Mouse (Mus musculus): Measurements from ENCODE around the gene Kcnk15. TPM values are rescaled to one million over a fixed set of nuclear protein-coding genes. Genes with fewer than 3 reads are reported as not detected.

Gene Kcnk15
- polyA plus RNA-seq, 1 experiment from 2014 or later: not detected

- Histone ChIP-seq H3K9ac (no peak overlapping the region), H3K27ac (no peak overlapping the region), H3K4me2 (no peak overlapping the region), H3K9me3 (replicated peaks) (no peaks in the 10 kb centered on the region), H3K4me3 (no peak overlapping the region), H3K36me3 (ENCODE audit: poor library complexity, severe bottlenecking) (no peaks in the 10 kb centered on the region), H3K27me3 (peaks cover 32% of the 10 kb centered on the region), H3K4me1 (no peaks in the 10 kb centered on the region)
- WGBS: 28% methylated on average over 9 of the region's 9 CpGs
- ATAC-seq: peak; percentile 67; the same call in 1 of the 2 replicates
Observed at GRCm38 (mm10) chr2:163838043-163838442, 15.4 kb upstream of the Kcnk15 start.

- peak; percentile 55; the same call in 1 of the 2 replicates for ATAC-seq
- WGBS: 19% methylated on average over 6 of the region's 6 CpGs
- peaks cover 32% of the 10 kb centered on the region for H3K27me3 ChIP-seq
- H3K4me2 ChIP-seq: no peak overlapping the region
- no peaks in the 10 kb centered on the region for H3K36me3 ChIP-seq (ENCODE audit: poor library complexity, severe bottlenecking)
- no peaks in the 10 kb centered on the region for H3K9me3 ChIP-seq (replicated peaks)
- no peaks in the 10 kb centered on the region for H3K4me1 ChIP-seq
- no peak overlapping the region; the same call in 1 of the 2 replicates for H3K27ac ChIP-seq
- H3K9ac ChIP-seq: no peak overlapping the region
- no peak overlapping the region for H3K4me3 ChIP-seq
Observed at GRCm38 (mm10) chr2:163839519-163839918, 13.9 kb upstream of the Kcnk15 start.

DNA sequence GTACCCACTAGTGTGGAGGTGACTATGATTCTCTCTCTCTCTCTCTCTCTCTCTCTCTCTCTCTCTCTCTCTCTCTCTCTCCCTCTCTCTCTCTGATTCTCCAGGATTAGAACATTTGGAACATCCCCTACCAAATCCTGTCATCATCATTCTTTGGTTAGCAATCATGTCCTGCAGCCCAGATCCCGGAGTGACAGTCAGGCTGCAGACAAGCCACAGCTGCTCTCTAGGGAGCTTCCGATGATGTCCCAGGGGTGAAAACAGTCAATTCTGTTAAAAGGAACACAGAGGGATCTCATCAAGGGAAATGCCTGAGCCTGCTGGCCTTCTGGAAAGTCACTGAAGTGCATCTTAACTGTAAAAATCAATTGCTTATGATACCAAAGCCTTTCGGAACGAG is 11.4 kb upstream of the Kcnk15 start:
- Histone ChIP-seq H3K9ac (no peak overlapping the region), H3K27me3 (peaks cover 29% of the 10 kb centered on the region), H3K4me1 (no peaks in the 10 kb centered on the region), H3K4me2 (no peak overlapping the region), H3K27ac (no peak overlapping the region), H3K36me3 (ENCODE audit: poor library complexity, severe bottlenecking) (no peaks in the 10 kb centered on the region), H3K9me3 (replicated peaks) (no peaks in the 10 kb centered on the region), H3K4me3 (no peak overlapping the region)
- ATAC-seq: no peak
- WGBS: 86% methylated on average over 4 of the region's 4 CpGs

GRCm38 (mm10) chr2:163857233-163857632 is 3.8 kb downstream of the Kcnk15 start:
- WGBS: 80% methylated on average over 6 of the region's 6 CpGs
- H3K4me1 ChIP-seq: no peaks in the 10 kb centered on the region; the same call in 1 of the 2 replicates
- H3K4me2 ChIP-seq: no peak overlapping the region
- no peak overlapping the region for H3K9ac ChIP-seq
- no peak overlapping the region for H3K27ac ChIP-seq
- H3K27me3 ChIP-seq: peaks cover 64% of the 10 kb centered on the region
- no peak for ATAC-seq
- H3K9me3 ChIP-seq (replicated peaks): no peaks in the 10 kb centered on the region
- H3K4me3 ChIP-seq: no peak overlapping the region
- no peaks in the 10 kb centered on the region for H3K36me3 ChIP-seq (ENCODE audit: poor library complexity, severe bottlenecking)

DNA sequence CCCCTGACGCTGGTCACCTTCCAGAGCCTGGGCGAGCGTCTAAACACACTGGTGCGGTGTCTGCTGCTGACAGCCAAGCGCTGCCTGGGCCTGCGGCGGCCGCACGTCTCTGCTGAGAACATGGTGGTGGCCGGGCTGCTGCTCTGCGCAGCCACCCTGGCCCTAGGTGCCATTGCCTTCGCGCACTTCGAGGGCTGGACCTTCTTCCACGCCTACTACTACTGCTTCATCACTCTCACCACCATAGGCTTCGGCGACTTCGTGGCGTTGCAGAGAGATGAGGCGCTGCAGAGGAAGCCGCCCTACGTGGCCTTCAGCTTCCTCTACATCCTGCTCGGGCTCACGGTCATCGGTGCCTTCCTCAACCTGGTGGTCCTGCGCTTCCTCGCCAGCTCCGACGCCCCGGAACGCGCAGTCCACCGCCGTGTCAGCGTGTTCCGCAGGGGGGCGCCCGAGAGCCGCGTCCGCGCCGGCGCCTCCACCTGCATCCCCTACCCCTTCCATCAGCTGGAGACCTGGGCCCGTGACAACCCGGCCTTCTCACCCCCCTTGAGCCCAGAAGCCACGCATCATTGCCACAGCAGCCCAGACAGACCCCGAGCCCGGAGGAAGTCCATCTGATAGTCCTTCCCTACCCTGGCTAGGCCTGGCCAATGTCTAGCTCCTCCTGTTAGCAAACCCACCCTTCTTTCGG is 5.0 kb downstream of the Kcnk15 start:
- H3K36me3 ChIP-seq (ENCODE audit: poor library complexity, severe bottlenecking): no peaks in the 10 kb centered on the region
- peak overlapping the region; percentile 15; the same call in 1 of the 2 replicates for H3K4me3 ChIP-seq
- 14% methylated on average over 50 of the region's 50 CpGs for WGBS
- peak; percentile 78 for ATAC-seq
- H3K4me2 ChIP-seq: peak overlapping the region; percentile 47
- peak overlapping the region; percentile 21 for H3K9ac ChIP-seq
- no peak overlapping the region for H3K27ac ChIP-seq
- peaks cover 58% of the 10 kb centered on the region for H3K27me3 ChIP-seq
- H3K4me1 ChIP-seq: no peaks in the 10 kb centered on the region; the same call in 1 of the 2 replicates
- H3K9me3 ChIP-seq (replicated peaks): no peaks in the 10 kb centered on the region

GRCm38 (mm10) chr2:163865311-163865710 is 11.9 kb downstream of the Kcnk15 start:
- Histone ChIP-seq H3K36me3 (ENCODE audit: poor library complexity, severe bottlenecking) (no peaks in the 10 kb centered on the region), H3K9ac (no peak overlapping the region), H3K4me1 (peaks cover 8% of the 10 kb centered on the region), H3K27me3 (0 out of 2 replicates have a peak, but pooled peaks cover 16% of the 10 kb centered on the region), H3K27ac (no peak overlapping the region), H3K9me3 (replicated peaks) (no peaks in the 10 kb centered on the region), H3K4me2 (no peak overlapping the region), H3K4me3 (no peak overlapping the region)
- 93% methylated on average over 5 of the region's 5 CpGs for WGBS
- ATAC-seq: no peak

DNA sequence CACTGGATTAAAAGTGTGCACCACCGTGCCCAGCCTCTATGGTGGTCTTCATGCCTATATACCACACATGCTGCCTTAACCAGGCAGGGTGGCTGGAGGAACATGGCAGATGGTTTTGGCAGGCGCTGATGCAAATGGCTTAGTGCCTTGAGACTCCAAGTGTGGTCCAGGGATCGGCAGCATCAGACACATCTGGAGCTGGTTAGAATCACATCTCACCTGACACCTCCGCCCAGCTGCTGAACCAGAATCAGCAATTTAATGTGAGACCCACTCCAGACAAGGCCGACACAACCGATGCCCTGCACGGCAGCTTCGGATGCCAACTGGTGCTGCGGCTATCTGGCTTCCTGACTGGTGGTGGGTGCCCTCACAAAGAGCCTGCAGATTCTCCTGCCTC is 12.6 kb downstream of the Kcnk15 start:
- H3K9ac ChIP-seq: no peak overlapping the region
- H3K9me3 ChIP-seq (replicated peaks): no peaks in the 10 kb centered on the region
- no peak for ATAC-seq
- peaks cover 12% of the 10 kb centered on the region for H3K4me1 ChIP-seq
- H3K27me3 ChIP-seq: 0 out of 2 replicates have a peak, but pooled peaks cover 17% of the 10 kb centered on the region
- H3K27ac ChIP-seq: no peak overlapping the region
- H3K4me2 ChIP-seq: no peak overlapping the region
- H3K4me3 ChIP-seq: no peak overlapping the region
- H3K36me3 ChIP-seq (ENCODE audit: poor library complexity, severe bottlenecking): no peaks in the 10 kb centered on the region
- 90% methylated on average over 9 of the region's 9 CpGs for WGBS

DNA sequence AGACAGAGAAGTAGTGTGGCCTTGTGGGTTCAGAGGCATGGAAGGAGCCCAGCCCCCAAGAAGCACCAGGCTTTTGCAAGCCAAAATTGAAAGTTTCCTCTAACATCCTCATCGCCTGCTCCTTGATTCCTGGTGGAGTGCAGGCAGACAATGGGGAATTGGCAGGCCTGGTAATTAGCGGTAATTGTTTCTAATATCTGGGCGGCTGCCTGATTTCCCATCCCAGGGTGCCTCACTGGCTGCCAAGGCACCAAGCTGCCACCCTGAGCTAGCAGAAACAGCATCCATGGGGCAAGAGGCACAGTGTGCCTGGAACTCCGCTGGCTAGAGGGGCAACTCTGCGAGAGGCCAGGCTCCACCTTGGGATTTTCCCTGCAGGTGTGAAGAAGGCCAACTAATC is 16.3 kb downstream of the Kcnk15 start:
- Histone ChIP-seq H3K9ac (no peak overlapping the region), H3K27ac (no peak overlapping the region)

DNA sequence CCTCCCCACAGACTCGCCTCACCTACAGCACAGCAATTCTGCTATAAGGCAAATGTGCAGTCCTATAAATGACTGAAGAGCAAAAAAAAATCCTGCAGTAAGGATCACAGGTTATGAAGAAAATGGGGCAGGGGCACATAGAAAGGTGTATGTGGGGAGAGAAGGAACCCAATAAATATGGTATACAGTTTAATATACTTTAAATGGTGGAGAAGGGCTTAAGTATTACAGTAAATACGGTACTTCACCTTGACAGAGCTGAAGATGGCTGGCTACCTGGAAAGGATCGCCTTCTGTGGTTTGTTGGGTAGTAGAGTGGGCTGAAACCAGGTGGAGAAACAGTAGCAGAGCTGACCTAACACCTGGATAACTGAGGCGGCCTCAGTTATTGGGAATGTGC is 17.8 kb downstream of the Kcnk15 start:
- Histone ChIP-seq H3K4me3 (no peak overlapping the region), H3K27ac (no peak overlapping the region), H3K9me3 (replicated peaks) (no peaks in the 10 kb centered on the region), H3K27me3 (peaks cover 28% of the 10 kb centered on the region), H3K4me2 (no peak overlapping the region), H3K4me1 (peaks cover 31% of the 10 kb centered on the region), H3K9ac (no peak overlapping the region), H3K36me3 (ENCODE audit: poor library complexity, severe bottlenecking) (no peaks in the 10 kb centered on the region)
- 73% methylated on average over 4 of the region's 4 CpGs for WGBS
- no peak for ATAC-seq

More for the DNA sequence above, 16.3 kb downstream of the Kcnk15 start:
- H3K27me3 ChIP-seq: peaks cover 31% of the 10 kb centered on the region
- no peak overlapping the region for H3K4me2 ChIP-seq
- peaks cover 16% of the 10 kb centered on the region for H3K4me1 ChIP-seq
- H3K4me3 ChIP-seq: no peak overlapping the region
- 0 out of 2 replicates have a peak, but pooled peaks have one; percentile 27 for ATAC-seq
- H3K9me3 ChIP-seq (replicated peaks): no peaks in the 10 kb centered on the region
- no peaks in the 10 kb centered on the region for H3K36me3 ChIP-seq (ENCODE audit: poor library complexity, severe bottlenecking)
- 47% methylated on average over 5 of the region's 5 CpGs for WGBS

DNA sequence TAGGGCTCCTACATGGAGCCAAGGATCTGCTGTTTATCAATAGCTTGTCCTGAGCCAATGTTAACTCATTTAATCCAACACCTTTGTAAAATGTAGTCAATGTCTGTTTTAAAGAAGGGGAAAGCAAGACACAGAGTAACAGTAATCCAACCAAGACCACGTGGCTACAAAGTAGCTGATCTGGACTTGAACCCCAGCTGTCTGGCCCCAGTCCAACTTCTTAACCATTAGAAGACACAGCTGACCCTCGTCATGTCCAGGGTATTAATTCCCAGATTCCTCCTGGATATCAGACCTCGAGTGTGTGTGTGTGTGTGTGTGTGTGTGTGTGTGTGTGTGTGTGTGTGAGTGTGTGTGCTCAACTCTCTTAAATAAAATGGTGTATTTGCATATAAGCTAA is 18.5 kb downstream of the Kcnk15 start:
- no peaks in the 10 kb centered on the region for H3K9me3 ChIP-seq (replicated peaks)
- H3K27ac ChIP-seq: no peak overlapping the region
- no peak overlapping the region for H3K4me2 ChIP-seq
- H3K4me1 ChIP-seq: peaks cover 35% of the 10 kb centered on the region
- WGBS: 56% methylated on average over 3 of the region's 3 CpGs
- H3K9ac ChIP-seq: no peak overlapping the region
- H3K4me3 ChIP-seq: no peak overlapping the region
- no peak for ATAC-seq
- peaks cover 28% of the 10 kb centered on the region for H3K27me3 ChIP-seq
- no peaks in the 10 kb centered on the region for H3K36me3 ChIP-seq (ENCODE audit: poor library complexity, severe bottlenecking)

- no peaks in the 10 kb centered on the region for H3K9me3 ChIP-seq (replicated peaks)
- 24% methylated on average over 5 of the region's 5 CpGs for WGBS
- peaks cover 35% of the 10 kb centered on the region for H3K4me1 ChIP-seq
- H3K36me3 ChIP-seq (ENCODE audit: poor library complexity, severe bottlenecking): no peaks in the 10 kb centered on the region
- H3K27me3 ChIP-seq: peaks cover 19% of the 10 kb centered on the region
- no peak overlapping the region for H3K4me3 ChIP-seq
- H3K27ac ChIP-seq: no peak overlapping the region
- H3K4me2 ChIP-seq: no peak overlapping the region
- no peak for ATAC-seq
- H3K9ac ChIP-seq: no peak overlapping the region
Observed at GRCm38 (mm10) chr2:163874877-163875276, 21.4 kb downstream of the Kcnk15 start.

- H3K27ac ChIP-seq: no peak overlapping the region
- WGBS: 62% methylated on average over 7 of the region's 7 CpGs
- H3K9ac ChIP-seq: no peak overlapping the region
- peaks cover 29% of the 10 kb centered on the region for H3K4me1 ChIP-seq
- H3K9me3 ChIP-seq (replicated peaks): no peaks in the 10 kb centered on the region
- no peak overlapping the region for H3K4me2 ChIP-seq
- no peak overlapping the region for H3K4me3 ChIP-seq
- H3K27me3 ChIP-seq: peaks cover 19% of the 10 kb centered on the region
- H3K36me3 ChIP-seq (ENCODE audit: poor library complexity, severe bottlenecking): no peaks in the 10 kb centered on the region
- peak; percentile 83 for ATAC-seq
Observed at GRCm38 (mm10) chr2:163875484-163875883, 22.0 kb downstream of the Kcnk15 start.
